Mouse (Mus musculus) kidney, embryonic 15.5 days (tissue): ENCODE measurements around the gene Pdgfb. TPM values are rescaled to one million over a fixed set of nuclear protein-coding genes. Genes with fewer than 3 reads are reported as not detected.
A peak's percentile ranks its signal among the peaks of the same experiment; 100 is the strongest.

Experiments
- ATAC-seq: fragments of 200-750 bp; cut with Nextera tagmentation; replicated peaks from 2 replicates; pipeline ENCODE4 v1.8.0; 2017; ENCODE audit warnings: moderate TSS enrichment; ENCODE audit not compliant: low FRiP score
- H3K27ac ChIP-seq: fragments of 300-500 bp; sonication (generic); 2 replicates; pipeline ENCODE4 v1.5.1; 2015; ENCODE audit warnings: mild to moderate bottlenecking, inconsistent platforms
- H3K27me3 ChIP-seq: fragments of 300-500 bp; sonication (generic); 2 replicates; pipeline ENCODE4 v1.6.1; 2015; ENCODE audit warnings: inconsistent platforms
- H3K36me3 ChIP-seq: fragments of 300-500 bp; sonication (generic); 2 replicates; pipeline ENCODE4 v1.6.1; 2015; ENCODE audit warnings: inconsistent platforms
- H3K4me1 ChIP-seq: fragments of 300-500 bp; sonication (generic); 2 replicates; pipeline ENCODE4 v1.6.1; 2015; ENCODE audit warnings: inconsistent platforms
- H3K4me2 ChIP-seq: fragments of 300-500 bp; sonication (generic); 2 replicates; pipeline ENCODE4 v1.6.1; 2015; ENCODE audit warnings: moderate library complexity, mild to moderate bottlenecking, inconsistent platforms
- H3K4me3 ChIP-seq: fragments of 300-500 bp; sonication (generic); replicated peaks from 2 replicates; pipeline ENCODE4 v1.5.1; 2015; ENCODE audit warnings: mild to moderate bottlenecking, inconsistent platforms
- H3K9ac ChIP-seq: fragments of 300-500 bp; sonication (generic); 2 replicates; pipeline ENCODE4 v1.6.1; 2015; ENCODE audit warnings: mild to moderate bottlenecking, inconsistent platforms
- H3K9me3 ChIP-seq: fragments of 300-500 bp; sonication (generic); replicated peaks from 2 replicates; pipeline ENCODE4 v1.6.1; 2016; ENCODE audit warnings: inconsistent platforms
- WGBS: fragments of 180-500 bp; shearing (Covaris S2); methylation state at CpG from one replicate; pipeline ENCODE4 v1.1.7; 2015; ENCODE audit warnings: mixed read lengths; 5-methylcytosine and 5-hydroxymethylcytosine counted together
- polyA plus RNA-seq: library from polyadenylated mRNA; unstranded; fragments of >200 nt; fragmentation: Nextera tagmentation; extraction: Ambion mirVana; gene quantifications from 2 replicates; pipeline ENCODE4 v1.2.1, GENCODE M21; 2015

Pdgfb gene
- polyA plus RNA-seq, 1 experiment from 2014 or later: 5.1 TPM

- ATAC-seq: no peak
- WGBS: 37% methylated on average over 2 of the region's 2 CpGs
- peaks cover 10% of the 10 kb centered on the region; the same call in 1 of the 2 replicates for H3K36me3 ChIP-seq
- H3K4me2 ChIP-seq: no peak overlapping the region
- H3K4me1 ChIP-seq: peaks cover 13% of the 10 kb centered on the region
- no peaks in the 10 kb centered on the region for H3K27me3 ChIP-seq
- H3K4me3 ChIP-seq: no peak overlapping the region
- H3K9me3 ChIP-seq: no peaks in the 10 kb centered on the region
- peak overlapping the region; percentile 64; the same call in 1 of the 2 replicates for H3K27ac ChIP-seq
- H3K9ac ChIP-seq: no peak overlapping the region
These were observed 11.2 kb downstream of the Pdgfb start for GRCm38 (mm10) chr15:80003581-80003980.

- ATAC-seq: no peak
- no peak overlapping the region for H3K9ac ChIP-seq
- H3K4me1 ChIP-seq: peaks cover 13% of the 10 kb centered on the region
- H3K27ac ChIP-seq: no peak overlapping the region
- H3K4me2 ChIP-seq: no peak overlapping the region
- H3K36me3 ChIP-seq: peaks cover 20% of the 10 kb centered on the region
- 91% methylated on average over 23 of the region's 23 CpGs for WGBS
- H3K9me3 ChIP-seq: no peaks in the 10 kb centered on the region
- H3K27me3 ChIP-seq: no peaks in the 10 kb centered on the region
- no peak overlapping the region for H3K4me3 ChIP-seq
These were observed 13.2 kb downstream of the Pdgfb start for GRCm38 (mm10) chr15:80001601-80002000.

GRCm38 (mm10) chr15:80000694-80001093 is 14.1 kb downstream of the Pdgfb start:
- 44% methylated on average over 8 of the region's 8 CpGs for WGBS

GRCm38 (mm10) chr15:79997988-79998387 is 16.8 kb downstream of the Pdgfb start:
- Histone ChIP-seq H3K4me1 (no peaks in the 10 kb centered on the region), H3K4me3 (no peak overlapping the region), H3K27me3 (no peaks in the 10 kb centered on the region), H3K9ac (no peak overlapping the region), H3K9me3 (no peaks in the 10 kb centered on the region), H3K27ac (no peak overlapping the region), H3K36me3 (peaks cover 20% of the 10 kb centered on the region), H3K4me2 (no peak overlapping the region)
- ATAC-seq: no peak
- WGBS: 57% methylated on average over 3 of the region's 3 CpGs

More at GRCm38 (mm10) chr15:80000694-80001093, 14.1 kb downstream of the Pdgfb start:
- Histone ChIP-seq H3K36me3 (peaks cover 20% of the 10 kb centered on the region), H3K4me1 (peaks cover 8% of the 10 kb centered on the region), H3K4me2 (no peak overlapping the region), H3K4me3 (no peak overlapping the region), H3K9me3 (no peaks in the 10 kb centered on the region), H3K9ac (no peak overlapping the region), H3K27ac (no peak overlapping the region), H3K27me3 (no peaks in the 10 kb centered on the region)
- no peak for ATAC-seq

GRCm38 (mm10) chr15:79996781-79997180 is 18.0 kb downstream of the Pdgfb start:
- Histone ChIP-seq H3K27me3 (no peaks in the 10 kb centered on the region), H3K4me1 (no peaks in the 10 kb centered on the region), H3K27ac (no peak overlapping the region), H3K9ac (no peak overlapping the region), H3K4me3 (no peak overlapping the region), H3K36me3 (peaks cover 17% of the 10 kb centered on the region), H3K9me3 (no peaks in the 10 kb centered on the region), H3K4me2 (no peak overlapping the region)
- 90% methylated on average over 11 of the region's 11 CpGs for WGBS
- no peak for ATAC-seq

- ATAC-seq: no peak
- no peaks in the 10 kb centered on the region for H3K9me3 ChIP-seq
These were observed 19.2 kb downstream of the Pdgfb start for GRCm38 (mm10) chr15:79995552-79995951.

GRCm38 (mm10) chr15:79994566-79994965 is 20.2 kb downstream of the Pdgfb start:
- Histone ChIP-seq H3K9ac (no peak overlapping the region), H3K27me3 (no peaks in the 10 kb centered on the region), H3K4me3 (no peak overlapping the region), H3K9me3 (no peaks in the 10 kb centered on the region), H3K27ac (no peak overlapping the region), H3K4me1 (no peaks in the 10 kb centered on the region), H3K4me2 (no peak overlapping the region), H3K36me3 (peaks cover 17% of the 10 kb centered on the region)
- 71% methylated on average over 4 of the region's 4 CpGs for WGBS
- no peak for ATAC-seq

More at GRCm38 (mm10) chr15:79995552-79995951, 19.2 kb downstream of the Pdgfb start:
- no peak overlapping the region for H3K9ac ChIP-seq
- no peaks in the 10 kb centered on the region for H3K27me3 ChIP-seq
- peaks cover 17% of the 10 kb centered on the region for H3K36me3 ChIP-seq
- 94% methylated on average over 7 of the region's 7 CpGs for WGBS
- H3K4me2 ChIP-seq: no peak overlapping the region
- H3K4me1 ChIP-seq: no peaks in the 10 kb centered on the region
- H3K4me3 ChIP-seq: no peak overlapping the region
- no peak overlapping the region for H3K27ac ChIP-seq

GRCm38 (mm10) chr15:79986182-79986581 is 28.6 kb downstream of the Pdgfb start:
- H3K4me1 ChIP-seq: 0 out of 2 replicates have a peak, but pooled peaks cover 2% of the 10 kb centered on the region
- no peaks in the 10 kb centered on the region for H3K9me3 ChIP-seq
- no peak overlapping the region for H3K4me3 ChIP-seq
- H3K27ac ChIP-seq: no peak overlapping the region
- H3K9ac ChIP-seq: no peak overlapping the region
- WGBS: 72% methylated on average over 8 of the region's 8 CpGs
- no peaks in the 10 kb centered on the region for H3K36me3 ChIP-seq
- no peak for ATAC-seq
- no peak overlapping the region for H3K4me2 ChIP-seq
- no peaks in the 10 kb centered on the region for H3K27me3 ChIP-seq

GRCm38 (mm10) chr15:79985471-79985870 is 29.3 kb downstream of the Pdgfb start:
- H3K27ac ChIP-seq: no peak overlapping the region
- H3K9ac ChIP-seq: no peak overlapping the region
- no peak overlapping the region for H3K4me3 ChIP-seq
- ATAC-seq: no peak
- H3K9me3 ChIP-seq: no peaks in the 10 kb centered on the region
- 0 out of 2 replicates have a peak, but pooled peaks cover 5% of the 10 kb centered on the region for H3K4me1 ChIP-seq
- H3K27me3 ChIP-seq: no peaks in the 10 kb centered on the region
- WGBS: 69% methylated on average over 11 of the region's 11 CpGs
- no peak overlapping the region for H3K4me2 ChIP-seq
- H3K36me3 ChIP-seq: no peaks in the 10 kb centered on the region

GRCm38 (mm10) chr15:79984152-79984551 is 30.6 kb downstream of the Pdgfb start:
- H3K36me3 ChIP-seq: no peaks in the 10 kb centered on the region
- H3K9ac ChIP-seq: no peak overlapping the region
- no peak overlapping the region for H3K4me3 ChIP-seq
- H3K4me1 ChIP-seq: 0 out of 2 replicates have a peak, but pooled peaks cover 5% of the 10 kb centered on the region
- no peak overlapping the region for H3K27ac ChIP-seq
- no peaks in the 10 kb centered on the region for H3K27me3 ChIP-seq
- 48% methylated on average over 7 of the region's 7 CpGs for WGBS
- H3K4me2 ChIP-seq: no peak overlapping the region
- H3K9me3 ChIP-seq: no peaks in the 10 kb centered on the region
- peak; percentile 75; the same call in 1 of the 2 replicates for ATAC-seq

GRCm38 (mm10) chr15:79980716-79981115 is 34.1 kb downstream of the Pdgfb start:
- no peaks in the 10 kb centered on the region for H3K27me3 ChIP-seq
- H3K9ac ChIP-seq: no peak overlapping the region
- 65% methylated on average over 11 of the region's 11 CpGs for WGBS
- no peaks in the 10 kb centered on the region for H3K9me3 ChIP-seq
- 0 out of 2 replicates have a peak, but pooled peaks cover 5% of the 10 kb centered on the region for H3K4me1 ChIP-seq
- no peak overlapping the region for H3K27ac ChIP-seq
- no peak for ATAC-seq
- H3K4me3 ChIP-seq: no peak overlapping the region
- no peak overlapping the region for H3K4me2 ChIP-seq
- H3K36me3 ChIP-seq: no peaks in the 10 kb centered on the region

- no peak for ATAC-seq
- Histone ChIP-seq H3K36me3 (no peaks in the 10 kb centered on the region), H3K9me3 (no peaks in the 10 kb centered on the region), H3K4me3 (no peak overlapping the region), H3K4me2 (no peak overlapping the region), H3K27me3 (no peaks in the 10 kb centered on the region), H3K27ac (no peak overlapping the region), H3K9ac (no peak overlapping the region), H3K4me1 (no peaks in the 10 kb centered on the region)
- 98% methylated on average over 11 of the region's 11 CpGs for WGBS
These were observed 42.6 kb downstream of the Pdgfb start for GRCm38 (mm10) chr15:79972186-79972585.

- Histone ChIP-seq H3K36me3 (no peaks in the 10 kb centered on the region), H3K4me3 (no peak within 1 kb of the TSS), H3K27ac (no peak within 1 kb of the TSS), H3K4me2 (no peak within 1 kb of the TSS), H3K9ac (no peak within 1 kb of the TSS), H3K9me3 (peaks cover 3% of the 10 kb centered on the region; the same call in 1 of the 2 replicates), H3K27me3 (no peaks in the 10 kb centered on the region), H3K4me1 (no peaks in the 10 kb centered on the region)
- ATAC-seq: no peak
- 90% methylated on average over 11 of the region's 11 CpGs for WGBS
These were observed 43.8 kb downstream of the Pdgfb start, which contains the start of gene Cbx7 for GRCm38 (mm10) chr15:79970940-79971339. Cbx7 (minus strand) TSS chr15:79971119.
